Mouse (Mus musculus): ENCODE results near the gene Zfyve28.
A peak's percentile ranks its signal among the peaks of the same experiment; 100 is the strongest.

Gene Zfyve28

GRCm38 (mm10) chr5:34286516-34286915 lies 1.7 kb downstream of the Zfyve28 start:
- peak; percentile 22 for DNase-seq (ENCODE audit: low spot score)

- DNase-seq (ENCODE audit: low spot score) = no peak
Measured at GRCm38 (mm10) chr5:34285285-34285684, 3.0 kb downstream of the Zfyve28 start.

GRCm38 (mm10) chr5:34284156-34284750 lies 4.0 kb downstream of the Zfyve28 start:
- no peak for DNase-seq (ENCODE audit: low spot score)

- DNase-seq (ENCODE audit: low spot score) = no peak
Measured at GRCm38 (mm10) chr5:34283355-34283754, 4.9 kb downstream of the Zfyve28 start.

- no peak for DNase-seq (ENCODE audit: low spot score)
Measured at GRCm38 (mm10) chr5:34280976-34281375, 7.3 kb downstream of the Zfyve28 start.

GRCm38 (mm10) chr5:34279214-34279613 lies 9.0 kb downstream of the Zfyve28 start:
- no peak for DNase-seq (ENCODE audit: low spot score)

- no peak for DNase-seq (ENCODE audit: low spot score)
Measured at GRCm38 (mm10) chr5:34278058-34278457, 10.2 kb downstream of the Zfyve28 start.

- no peak for DNase-seq (ENCODE audit: low spot score)
Measured at GRCm38 (mm10) chr5:34276746-34277145, 11.5 kb downstream of the Zfyve28 start.

- DNase-seq (ENCODE audit: low spot score) = no peak
Measured at GRCm38 (mm10) chr5:34276191-34276590, 12.1 kb downstream of the Zfyve28 start.

GRCm38 (mm10) chr5:34274676-34275293 lies 13.5 kb downstream of the Zfyve28 start:
- no peak for DNase-seq (ENCODE audit: low spot score)

GRCm38 (mm10) chr5:34274268-34274667 lies 14.0 kb downstream of the Zfyve28 start:
- no peak for DNase-seq (ENCODE audit: low spot score)

GRCm38 (mm10) chr5:34273251-34273681 lies 15.0 kb downstream of the Zfyve28 start:
- no peak for DNase-seq (ENCODE audit: low spot score)

GRCm38 (mm10) chr5:34271743-34272142 lies 16.5 kb downstream of the Zfyve28 start:
- DNase-seq (ENCODE audit: low spot score) = peak; percentile 58

- DNase-seq (ENCODE audit: low spot score) = no peak
Measured at GRCm38 (mm10) chr5:34269921-34270465, 18.3 kb downstream of the Zfyve28 start.

- no peak for DNase-seq (ENCODE audit: low spot score)
Measured at GRCm38 (mm10) chr5:34269197-34269920, 18.9 kb downstream of the Zfyve28 start.

- no peak for DNase-seq (ENCODE audit: low spot score)
Measured at GRCm38 (mm10) chr5:34266065-34266464, 22.2 kb downstream of the Zfyve28 start.

GRCm38 (mm10) chr5:34259172-34259816 lies 29.0 kb downstream of the Zfyve28 start:
- no peak for DNase-seq (ENCODE audit: low spot score)

GRCm38 (mm10) chr5:34255189-34255588 lies 33.1 kb downstream of the Zfyve28 start:
- DNase-seq (ENCODE audit: low spot score) = peak; percentile 28

- no peak for DNase-seq (ENCODE audit: low spot score)
Measured at GRCm38 (mm10) chr5:34254309-34254708, 33.9 kb downstream of the Zfyve28 start.

- DNase-seq (ENCODE audit: low spot score) = peak; percentile 55
Measured at GRCm38 (mm10) chr5:34252967-34253519, 35.2 kb downstream of the Zfyve28 start.

- DNase-seq (ENCODE audit: low spot score) = peak; percentile 49
Measured at GRCm38 (mm10) chr5:34252307-34252966, 35.8 kb downstream of the Zfyve28 start.

Measured in retina, embryonic 14.5 days (tissue).